Mouse (Mus musculus) embryo, embryonic 9.5 days (tissue): ENCODE data around the gene Tbc1d19.
A peak's percentile ranks its signal among the peaks of the same experiment; 100 is the strongest.

Source experiments
- DNase-seq: peaks from one replicate; pipeline ENCODE4 v3.0.0-alpha.2; 2017; ENCODE audit errors: extremely low spot score

Tbc1d19 gene

GRCm38 (mm10) chr5:53809115-53809991 is at the start of gene Tbc1d19:
TSS of gene Tbc1d19 (plus strand) at chr5:53809606.
- DNase-seq: peak; percentile 87

- DNase-seq: no peak
Observed at GRCm38 (mm10) chr5:53759912-53760311, 49.5 kb upstream of the Tbc1d19 start.

- no peak for DNase-seq
Observed at GRCm38 (mm10) chr5:53760914-53761313, 48.5 kb upstream of the Tbc1d19 start.

- no peak for DNase-seq
Observed at GRCm38 (mm10) chr5:53761346-53761745, 48.1 kb upstream of the Tbc1d19 start.

- no peak for DNase-seq
Observed at GRCm38 (mm10) chr5:53784818-53785520, 24.4 kb upstream of the Tbc1d19 start.

- DNase-seq: no peak
Observed at GRCm38 (mm10) chr5:53801379-53801778, 8.0 kb upstream of the Tbc1d19 start.

GRCm38 (mm10) chr5:53819711-53820110 is 10.3 kb downstream of the Tbc1d19 start:
- DNase-seq: no peak

- DNase-seq: no peak
Observed at GRCm38 (mm10) chr5:53825886-53826285, 16.5 kb downstream of the Tbc1d19 start.

- DNase-seq: no peak
Observed at GRCm38 (mm10) chr5:53834489-53834888, 25.1 kb downstream of the Tbc1d19 start.

- DNase-seq: no peak
Observed at GRCm38 (mm10) chr5:53841256-53841655, 31.9 kb downstream of the Tbc1d19 start.

GRCm38 (mm10) chr5:53848294-53848942 is 39.0 kb downstream of the Tbc1d19 start:
- no peak for DNase-seq

GRCm38 (mm10) chr5:53852574-53852973 is 43.2 kb downstream of the Tbc1d19 start:
- DNase-seq: no peak

GRCm38 (mm10) chr5:53854561-53854960 is 45.2 kb downstream of the Tbc1d19 start:
- no peak for DNase-seq

GRCm38 (mm10) chr5:53856011-53856410 is 46.6 kb downstream of the Tbc1d19 start:
- no peak for DNase-seq

- DNase-seq: no peak
Observed at GRCm38 (mm10) chr5:53865146-53865545, 55.7 kb downstream of the Tbc1d19 start.

- DNase-seq: no peak
Observed at GRCm38 (mm10) chr5:53865991-53866390, 56.6 kb downstream of the Tbc1d19 start.

GRCm38 (mm10) chr5:53871665-53872312 is 62.4 kb downstream of the Tbc1d19 start:
- peak; percentile 39 for DNase-seq

GRCm38 (mm10) chr5:53874966-53875365 is 65.6 kb downstream of the Tbc1d19 start:
- DNase-seq: no peak

GRCm38 (mm10) chr5:53880724-53881123 is 71.3 kb downstream of the Tbc1d19 start:
- no peak for DNase-seq

GRCm38 (mm10) chr5:53881381-53881990 is 72.1 kb downstream of the Tbc1d19 start:
- DNase-seq: no peak

GRCm38 (mm10) chr5:53901406-53901805 is 92.0 kb downstream of the Tbc1d19 start:
- DNase-seq: no peak
